ENCODE assay signal across 10 mouse cellular contexts in the genomic region with DNA sequence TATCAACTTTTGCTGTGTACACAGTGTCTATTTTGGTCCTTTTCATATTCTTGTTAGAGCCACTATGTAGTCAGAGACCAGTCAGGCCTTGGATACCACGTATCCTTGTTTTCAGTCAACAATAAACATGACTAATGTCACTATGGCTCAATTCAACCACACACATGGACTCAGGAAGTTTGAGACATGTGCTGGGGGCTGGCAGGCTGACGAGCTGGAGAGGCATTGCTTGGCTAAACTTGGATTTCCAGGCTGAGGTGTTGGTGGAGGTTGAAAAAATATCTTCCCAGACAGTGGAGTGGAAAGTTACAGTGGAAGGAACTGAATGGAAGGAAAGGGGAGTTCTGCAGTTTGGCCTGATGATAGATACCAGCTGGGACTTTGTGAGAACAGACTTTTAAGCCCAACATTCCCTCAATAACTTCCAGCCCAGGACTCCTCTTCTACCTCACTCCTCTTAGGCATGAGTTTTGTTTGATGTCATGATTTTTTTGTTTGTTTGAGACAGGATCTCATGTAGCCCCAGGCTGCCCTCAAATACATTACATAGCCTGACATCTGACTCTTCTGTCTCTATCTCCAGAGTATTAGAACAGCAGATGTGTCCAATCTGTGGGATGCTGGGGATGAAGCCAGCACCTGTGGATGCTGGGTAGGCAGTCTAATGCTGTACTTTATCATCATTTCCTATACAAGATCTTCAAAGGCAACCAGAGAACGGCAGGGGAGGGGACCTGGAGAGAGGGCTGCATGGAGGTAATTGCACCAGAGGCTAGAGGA. TPM values are rescaled to one million over a fixed set of nuclear protein-coding genes. Genes with fewer than 3 reads are reported as not detected.
A peak's percentile ranks its signal among the peaks of the same experiment; 100 is the strongest.
DNase-seq lines count a peak whose midpoint lies in the region.
"Had no signal": no experiment of that assay in that cellular context is flagged by ENCODE, and none has a peak within 500 bp of the region (broad histone marks: within the 10 kb centered on the region; RNA-seq: fewer than 3 reads in every experiment).

No protein-coding gene starts in this region.

- peak; percentile 24 for DNase-seq in gastrocnemius, postnatal 14 days
- DNase-seq in gastrocnemius, postnatal 10 days = no peak
- peak; percentile 54 to 63 for DNase-seq in left cerebral cortex, postnatal 36 days (ENCODE audit: low spot score in 2 of 2)
- no peak for DNase-seq in left cerebral cortex, postnatal 14 days (ENCODE audit: low spot score in 2 of 2)
- DNase-seq in brain, adult 2 months (ENCODE audit: low read depth, low spot score) = peak; percentile 81
- peak; percentile 62 for DNase-seq in lung, postnatal 25 days (ENCODE audit: low spot score)
- DNase-seq in cerebellum, postnatal 4 days (ENCODE audit: low spot score in 2 of 2) = no peak
- DNase-seq in layer of hippocampus, adult 11-12 months (ENCODE audit: low spot score) = no peak
- DNase-seq: layer of hippocampus, postnatal 36 days; retina, postnatal 1 day had no signal

- intact Hi-C loops in gastrocnemius, postnatal 14 days (cut with DNase I; ENCODE audit: low total_unique reads) = no loop called here
- intact Hi-C loops in left cerebral cortex, postnatal 36 days (cut with DNase I) = no loop called here
- intact Hi-C loops in left cerebral cortex, postnatal 14 days (cut with DNase I) = no loop called here

RNA-seq across cellular contexts. Expression of a gene that starts 39.7 kb away (rescaled TPM):
- total RNA-seq in gastrocnemius, postnatal 14 days (2021) = 10 to 100 TPM; 25.2 to 27.1 TPM
- 10 to 100 TPM; 33.1 to 45.6 TPM for total RNA-seq in gastrocnemius, postnatal 10 days (2021)
- total RNA-seq in left cerebral cortex, postnatal 36 days (2021) = 100 to 1,000 TPM in 1 of 2 experiments, 10 to 100 TPM in 1; 86.5 to 106 TPM
- 100 to 1,000 TPM; 103 to 107 TPM for total RNA-seq in left cerebral cortex, postnatal 14 days (2021)

Comparison
In these comparisons a context has a peak if more than half of its experiments do, and no peak if none do; other contexts are left out.
1. DNase-seq: peak in gastrocnemius, postnatal 14 days (single experiment), left cerebral cortex, postnatal 36 days (2 of 2), brain, adult 2 months (single experiment) and lung, postnatal 25 days (single experiment); none in gastrocnemius, postnatal 10 days (single experiment), left cerebral cortex, postnatal 14 days (0 of 2), cerebellum, postnatal 4 days (0 of 2) and layer of hippocampus, adult 11-12 months (single experiment).